Mouse (Mus musculus) olfactory bulb, adult 2 months (tissue): ENCODE measurements around the gene Kcnip3. TPM values are rescaled to one million over a fixed set of nuclear protein-coding genes. Genes with fewer than 3 reads are reported as not detected.

Experiments
- H3K27ac ChIP-seq: fragments of 200-500 bp; 2 replicates; pipeline ENCODE4 v1.5.1; 2012; ENCODE audit warnings: low read depth, low read length; ENCODE audit not compliant: insufficient read depth
- H3K4me1 ChIP-seq: fragments of 200-500 bp; 2 replicates; pipeline ENCODE4 v1.6.1; 2012; ENCODE audit warnings: low read length; ENCODE audit not compliant: control insufficient read depth, insufficient read depth
- H3K4me3 ChIP-seq: fragments of 200-500 bp; 2 replicates; pipeline ENCODE4 v1.5.1; 2012; ENCODE audit warnings: mild to moderate bottlenecking, low read depth, low read length, moderate library complexity; ENCODE audit not compliant: insufficient read depth
- CTCF ChIP-seq: fragments of 200-500 bp; IDR thresholded peaks from 2 replicates; pipeline ENCODE4 v1.5.1; 2012; ENCODE audit warnings: low read depth, mild to moderate bottlenecking, low read length, moderate library complexity; ENCODE audit not compliant: insufficient read depth
- POLR2A ChIP-seq: fragments of 200-500 bp; IDR thresholded peaks from 2 replicates; pipeline ENCODE4 v1.6.1; 2012; ENCODE audit warnings: mild to moderate bottlenecking, low read depth, low read length, moderate library complexity; ENCODE audit not compliant: insufficient read depth
- WGBS: fragments of 180-500 bp; shearing (Covaris S2); methylation state at CpG from one replicate; pipeline ENCODE4 v1.1.7; 2018; 5-methylcytosine and 5-hydroxymethylcytosine counted together
- polyA plus RNA-seq: library from polyadenylated mRNA; stranded (reverse); fragments of >200 nt; gene quantifications from 2 replicates; pipeline ENCODE4 v1.2.4, GENCODE M21; 2012; ENCODE audit warnings: low replicate concordance; ENCODE audit not compliant: missing spikeins, insufficient read depth, insufficient read length

Gene Kcnip3
- polyA plus RNA-seq, 1 experiment: not detected

- no peak overlapping the region for H3K4me3 ChIP-seq
- TF ChIP-seq CTCF (no peak), POLR2A (no peak)
- H3K4me1 ChIP-seq: peaks cover 47% of the 10 kb centered on the region
- no peak overlapping the region for H3K27ac ChIP-seq
- whole genome bisulfite sequencing: 76% methylated on average over 5 of the region's 5 CpGs
Measured at GRCm38 (mm10) chr2:127519308-127519707, 2.6 kb downstream of the Kcnip3 start.

- H3K4me1 ChIP-seq: peaks cover 46% of the 10 kb centered on the region
- no peak for TF ChIP-seq POLR2A
- no peak for TF ChIP-seq CTCF
- H3K4me3 ChIP-seq: no peak overlapping the region
- H3K27ac ChIP-seq: 0 out of 2 replicates have a peak overlapping the region, but pooled peaks have one; percentile 23
- 62% methylated on average over 3 of the region's 3 CpGs for WGBS
Measured at GRCm38 (mm10) chr2:127518831-127519230, 3.1 kb downstream of the Kcnip3 start.

GRCm38 (mm10) chr2:127518273-127518672 is 3.6 kb downstream of the Kcnip3 start:
- H3K4me1 ChIP-seq: peaks cover 41% of the 10 kb centered on the region
- H3K4me3 ChIP-seq: no peak overlapping the region
- H3K27ac ChIP-seq: 0 out of 2 replicates have a peak overlapping the region, but pooled peaks have one; percentile 23
- WGBS: 22% methylated on average over 3 of the region's 3 CpGs
- TF ChIP-seq CTCF (no peak), POLR2A (no peak)

GRCm38 (mm10) chr2:127517081-127517480 is 4.8 kb downstream of the Kcnip3 start:
- H3K27ac ChIP-seq: no peak overlapping the region
- TF ChIP-seq CTCF: no peak
- no peak for TF ChIP-seq POLR2A
- peaks cover 31% of the 10 kb centered on the region for H3K4me1 ChIP-seq
- no peak overlapping the region for H3K4me3 ChIP-seq
- WGBS: 68% methylated on average over 8 of the region's 8 CpGs

GRCm38 (mm10) chr2:127514380-127515124 is 7.3 kb downstream of the Kcnip3 start:
- Histone ChIP-seq H3K4me3 (no peak overlapping the region), H3K27ac (no peak overlapping the region), H3K4me1 (peaks cover 26% of the 10 kb centered on the region)
- WGBS: 88% methylated on average over 9 of the region's 9 CpGs
- TF ChIP-seq CTCF (no peak), POLR2A (no peak)

- H3K27ac ChIP-seq: no peak overlapping the region
- no peak overlapping the region for H3K4me3 ChIP-seq
- TF ChIP-seq CTCF (no peak), POLR2A (no peak)
- H3K4me1 ChIP-seq: peaks cover 16% of the 10 kb centered on the region
- 68% methylated on average over 3 of the region's 3 CpGs for WGBS
Measured at GRCm38 (mm10) chr2:127513244-127513643, 8.7 kb downstream of the Kcnip3 start.

- TF ChIP-seq CTCF (no peak), POLR2A (no peak)
- peaks cover 9% of the 10 kb centered on the region for H3K4me1 ChIP-seq
- H3K27ac ChIP-seq: no peak overlapping the region
- WGBS: 57% methylated on average over 4 of the region's 4 CpGs
- no peak overlapping the region for H3K4me3 ChIP-seq
Measured at GRCm38 (mm10) chr2:127511426-127511825, 10.5 kb downstream of the Kcnip3 start.

DNA sequence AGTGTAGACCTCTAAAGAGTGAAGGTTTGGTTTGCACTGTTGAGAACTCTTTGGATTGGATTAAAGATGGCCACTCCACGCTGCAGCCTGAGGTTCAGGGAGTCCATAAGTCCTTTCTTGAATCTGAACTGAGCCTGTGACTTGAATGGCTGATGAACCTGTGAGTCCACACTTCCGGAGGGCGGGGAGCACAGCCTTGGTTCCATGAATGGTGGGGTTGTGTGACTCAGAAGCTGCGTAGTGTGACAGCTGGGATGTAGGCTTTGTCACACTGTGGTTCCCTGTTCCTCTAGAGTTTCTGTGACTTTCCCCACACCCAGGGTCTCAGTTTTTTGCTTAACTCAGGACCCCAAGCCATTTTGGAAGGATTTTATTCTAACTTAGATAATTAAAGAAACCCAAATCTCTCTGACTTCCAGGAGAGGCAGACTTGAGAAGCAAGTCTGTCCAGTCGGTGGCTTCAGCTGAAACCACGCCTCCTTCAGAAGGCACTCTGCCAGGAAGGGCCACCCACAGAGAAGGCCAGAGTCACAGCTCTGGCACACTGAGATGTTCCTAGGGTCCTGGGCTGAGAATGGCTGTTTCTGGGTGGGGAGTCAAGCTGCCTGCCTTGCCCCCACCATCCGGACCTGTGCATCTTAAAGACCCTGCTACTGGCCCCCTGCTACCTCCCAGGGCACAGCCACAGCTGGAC is 13.8 kb downstream of the Kcnip3 start:
- Histone ChIP-seq H3K27ac (no peak overlapping the region; the same call in 1 of the 2 replicates), H3K4me1 (peaks cover 11% of the 10 kb centered on the region), H3K4me3 (no peak overlapping the region)
- WGBS: 51% methylated on average over 7 of the region's 7 CpGs
- TF ChIP-seq POLR2A: no peak
- no peak for TF ChIP-seq CTCF

DNA sequence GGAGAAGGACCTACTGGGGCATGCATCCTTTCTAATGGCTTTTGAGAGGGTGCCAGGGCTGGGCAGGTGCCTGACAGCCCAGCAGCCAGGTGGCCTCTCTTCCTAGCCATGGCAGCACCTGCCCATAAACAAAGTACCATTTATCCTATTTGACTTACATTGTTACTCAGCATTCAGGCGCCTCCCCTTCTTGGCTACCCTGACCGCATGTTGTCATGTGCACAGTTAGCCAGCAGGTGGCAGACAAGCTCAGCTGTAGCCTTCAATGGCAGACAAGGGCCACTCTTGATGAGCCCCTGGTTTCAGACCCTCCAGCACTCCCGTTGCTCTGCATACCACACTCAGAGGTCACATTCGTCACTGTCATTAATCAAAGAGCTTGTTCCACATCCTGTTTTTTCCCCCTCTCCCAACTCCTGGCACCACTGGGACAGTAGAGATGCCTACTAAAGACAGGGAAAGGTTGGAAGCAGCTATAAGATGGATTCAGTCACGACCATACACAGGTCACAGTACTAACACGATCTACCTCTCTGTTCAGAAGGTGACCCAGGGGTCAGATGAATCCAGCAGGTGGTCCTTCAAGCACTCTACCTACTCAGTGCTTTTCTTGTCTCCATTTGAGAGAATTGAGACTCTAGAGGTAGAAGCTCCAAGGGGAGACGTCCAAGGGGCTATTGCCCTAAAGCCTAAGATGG is 14.7 kb downstream of the Kcnip3 start:
- no peak overlapping the region for H3K4me3 ChIP-seq

More for the DNA sequence above, 14.7 kb downstream of the Kcnip3 start:
- 32% methylated on average over 7 of the region's 7 CpGs for WGBS
- peaks cover 11% of the 10 kb centered on the region for H3K4me1 ChIP-seq
- no peak overlapping the region for H3K27ac ChIP-seq
- TF ChIP-seq POLR2A: no peak
- peak; percentile 91 for TF ChIP-seq CTCF
